Mouse (Mus musculus): ENCODE data around the gene Chchd10. TPM values are rescaled to one million over a fixed set of nuclear protein-coding genes. Genes with fewer than 3 reads are reported as not detected.

Chchd10 gene
- total RNA-seq, 2 experiments from 2014 or later, result 416 to 479 TPM

GRCm38 (mm10) chr10:75921726-75922560, 11.0 kb upstream of the Chchd10 start:
- DNase-seq (ENCODE audit: low spot score in 2 of 2), result no peak

- no peak for DNase-seq (ENCODE audit: low spot score in 2 of 2)
These were observed 8.6 kb upstream of the Chchd10 start for GRCm38 (mm10) chr10:75924324-75924723.

GRCm38 (mm10) chr10:75926396-75926795, 6.5 kb upstream of the Chchd10 start:
- no peak for DNase-seq (ENCODE audit: low spot score in 2 of 2)

GRCm38 (mm10) chr10:75930304-75930703, 2.6 kb upstream of the Chchd10 start:
- no peak for DNase-seq (ENCODE audit: low spot score in 2 of 2)

- no peak for DNase-seq (ENCODE audit: low spot score in 2 of 2)
These were observed 1.6 kb upstream of the Chchd10 start for GRCm38 (mm10) chr10:75931311-75931710.

- no peak for DNase-seq (ENCODE audit: low spot score in 2 of 2)
These were observed 750 bp upstream of the Chchd10 start for GRCm38 (mm10) chr10:75932081-75932678.

GRCm38 (mm10) chr10:75934991-75935390, 2.1 kb downstream of the Chchd10 start:
- no peak for DNase-seq (ENCODE audit: low spot score in 2 of 2)

GRCm38 (mm10) chr10:75935680-75936541, 3.0 kb downstream of the Chchd10 start, which contains the start of gene Mmp11:
Gene Mmp11 (minus strand): TSS chr10:75936496.
- DNase-seq (ENCODE audit: low spot score in 2 of 2), result peak; percentile 70 to 78

GRCm38 (mm10) chr10:75936909-75937667, 4.2 kb downstream of the Chchd10 start:
- DNase-seq (ENCODE audit: low spot score in 2 of 2), result no peak

- no peak for DNase-seq (ENCODE audit: low spot score in 2 of 2)
These were observed 5.1 kb downstream of the Chchd10 start for GRCm38 (mm10) chr10:75937851-75938643.

- peak; percentile 34 to 58 for DNase-seq (ENCODE audit: low spot score in 2 of 2)
These were observed 6.7 kb downstream of the Chchd10 start for GRCm38 (mm10) chr10:75939481-75940234.

- no peak for DNase-seq (ENCODE audit: low spot score in 2 of 2)
These were observed 7.6 kb downstream of the Chchd10 start, which contains the start of gene Gm867 for GRCm38 (mm10) chr10:75940520-75940919. Gene Gm867 (minus strand): TSS chr10:75940672.

- no peak for DNase-seq (ENCODE audit: low spot score in 2 of 2)
These were observed 8.3 kb downstream of the Chchd10 start for GRCm38 (mm10) chr10:75941042-75941824.

- DNase-seq (ENCODE audit: low spot score in 2 of 2), result no peak
These were observed 10.0 kb downstream of the Chchd10 start, which contains the start of gene Vpreb3 for GRCm38 (mm10) chr10:75942736-75943477. Gene Vpreb3 (plus strand): TSS chr10:75943057.

- no peak for DNase-seq (ENCODE audit: low spot score in 2 of 2)
These were observed 11.3 kb downstream of the Chchd10 start for GRCm38 (mm10) chr10:75944066-75944772.

GRCm38 (mm10) chr10:75945213-75945612, 12.3 kb downstream of the Chchd10 start:
- no peak for DNase-seq (ENCODE audit: low spot score in 2 of 2)

GRCm38 (mm10) chr10:75945896-75946295, 13.0 kb downstream of the Chchd10 start:
- no peak for DNase-seq (ENCODE audit: low spot score in 2 of 2)

Measured in left cerebral cortex, adult 18-20 months (tissue).